Mouse (Mus musculus): ENCODE measurements at regions not wholly inside any gene's neighbourhood (a gene's known extent, or its start where the extent isn't known, plus 50 kb on each side); places are given as distances from the start of the nearest gene placed in this dataset.
A peak's percentile ranks its signal among the peaks of the same experiment; 100 is the strongest.

GRCm38 (mm10) chr1:77723246-77723645 lies 208.4 kb upstream of the Epha4 start:
- Histone ChIP-seq H3K4me3 (no peak overlapping the region), H3K4me2 (replicated peaks) (no peak overlapping the region), H3K9ac (replicated peaks) (no peak overlapping the region), H3K9me3 (no peaks in the 10 kb centered on the region), H3K27me3 (no peaks in the 10 kb centered on the region; the same call in 1 of the 2 replicates), H3K36me3 (no peaks in the 10 kb centered on the region), H3K27ac (replicated peaks) (no peak overlapping the region), H3K4me1 (no peaks in the 10 kb centered on the region)
- no peak for ATAC-seq (ENCODE audit: low FRiP score, low read depth)
- WGBS, result 93% methylated on average over 8 of the region's 8 CpGs

- no peaks in the 10 kb centered on the region; the same call in 1 of the 2 replicates for H3K27me3 ChIP-seq
- 96% methylated on average over 1 of the region's 1 CpGs for WGBS
- H3K27ac ChIP-seq (replicated peaks), result no peak overlapping the region
- no peak overlapping the region for H3K4me3 ChIP-seq
- no peak for ATAC-seq (ENCODE audit: low FRiP score, low read depth)
- H3K9ac ChIP-seq (replicated peaks), result no peak overlapping the region
- H3K36me3 ChIP-seq, result no peaks in the 10 kb centered on the region
- H3K9me3 ChIP-seq, result no peaks in the 10 kb centered on the region
- H3K4me2 ChIP-seq (replicated peaks), result no peak overlapping the region
- H3K4me1 ChIP-seq, result no peaks in the 10 kb centered on the region
Observed at GRCm38 (mm10) chr1:77720859-77721258, 206.0 kb upstream of the Epha4 start.

GRCm38 (mm10) chr1:77713001-77713400 lies 198.1 kb upstream of the Epha4 start:
- 65% methylated on average over 2 of the region's 2 CpGs for WGBS

GRCm38 (mm10) chr1:77708202-77709020 lies 193.5 kb upstream of the Epha4 start:
- no peak overlapping the region for H3K4me3 ChIP-seq
- no peaks in the 10 kb centered on the region for H3K9me3 ChIP-seq
- no peak overlapping the region for H3K4me2 ChIP-seq (replicated peaks)
- H3K9ac ChIP-seq (replicated peaks), result no peak overlapping the region
- peaks cover 8% of the 10 kb centered on the region for H3K4me1 ChIP-seq
- 65% methylated on average over 14 of the region's 14 CpGs for WGBS
- H3K36me3 ChIP-seq, result no peaks in the 10 kb centered on the region
- ATAC-seq (ENCODE audit: low FRiP score, low read depth), result peak; percentile 23; the same call in 1 of the 2 replicates
- peak overlapping the region; percentile 76 for H3K27ac ChIP-seq (replicated peaks)
- H3K27me3 ChIP-seq, result no peaks in the 10 kb centered on the region

More at GRCm38 (mm10) chr1:77713001-77713400, 198.1 kb upstream of the Epha4 start:
- no peak overlapping the region for H3K27ac ChIP-seq (replicated peaks)
- H3K4me1 ChIP-seq, result peaks cover 6% of the 10 kb centered on the region
- H3K9ac ChIP-seq (replicated peaks), result no peak overlapping the region
- H3K4me2 ChIP-seq (replicated peaks), result no peak overlapping the region
- H3K27me3 ChIP-seq, result no peaks in the 10 kb centered on the region
- no peaks in the 10 kb centered on the region for H3K9me3 ChIP-seq
- ATAC-seq (ENCODE audit: low FRiP score, low read depth), result no peak
- no peak overlapping the region for H3K4me3 ChIP-seq
- H3K36me3 ChIP-seq, result no peaks in the 10 kb centered on the region

GRCm38 (mm10) chr1:77695228-77696018 lies 180.5 kb upstream of the Epha4 start:
- no peaks in the 10 kb centered on the region for H3K9me3 ChIP-seq
- whole genome bisulfite sequencing, result 86% methylated on average over 3 of the region's 3 CpGs
- H3K27me3 ChIP-seq, result no peaks in the 10 kb centered on the region
- H3K4me1 ChIP-seq, result no peaks in the 10 kb centered on the region
- no peak for ATAC-seq (ENCODE audit: low FRiP score, low read depth)
- no peak overlapping the region for H3K4me2 ChIP-seq (replicated peaks)
- no peaks in the 10 kb centered on the region for H3K36me3 ChIP-seq
- H3K27ac ChIP-seq (replicated peaks), result no peak overlapping the region
- no peak overlapping the region for H3K4me3 ChIP-seq
- H3K9ac ChIP-seq (replicated peaks), result no peak overlapping the region

GRCm38 (mm10) chr1:77663345-77663744 lies 148.5 kb upstream of the Epha4 start:
- Histone ChIP-seq H3K4me3 (no peak overlapping the region), H3K4me2 (replicated peaks) (no peak overlapping the region), H3K9ac (replicated peaks) (no peak overlapping the region), H3K27me3 (no peaks in the 10 kb centered on the region), H3K4me1 (no peaks in the 10 kb centered on the region), H3K36me3 (no peaks in the 10 kb centered on the region), H3K9me3 (no peaks in the 10 kb centered on the region), H3K27ac (replicated peaks) (no peak overlapping the region)
- WGBS, result 87% methylated on average over 7 of the region's 7 CpGs
- no peak for ATAC-seq (ENCODE audit: low FRiP score, low read depth)

- Histone ChIP-seq H3K27ac (replicated peaks) (no peak overlapping the region), H3K9me3 (no peaks in the 10 kb centered on the region), H3K27me3 (no peaks in the 10 kb centered on the region), H3K4me3 (no peak overlapping the region), H3K4me2 (replicated peaks) (no peak overlapping the region), H3K4me1 (no peaks in the 10 kb centered on the region), H3K36me3 (no peaks in the 10 kb centered on the region), H3K9ac (replicated peaks) (no peak overlapping the region)
- ATAC-seq (ENCODE audit: low FRiP score, low read depth), result no peak
Observed at GRCm38 (mm10) chr1:77660436-77660835, 145.5 kb upstream of the Epha4 start.

GRCm38 (mm10) chr1:77637025-77637424 lies 122.1 kb upstream of the Epha4 start:
- Histone ChIP-seq H3K4me2 (replicated peaks) (no peak overlapping the region), H3K27me3 (peaks cover 6% of the 10 kb centered on the region; the same call in 1 of the 2 replicates), H3K4me1 (peaks cover 5% of the 10 kb centered on the region; the same call in 1 of the 2 replicates), H3K9me3 (no peaks in the 10 kb centered on the region), H3K36me3 (no peaks in the 10 kb centered on the region), H3K9ac (replicated peaks) (no peak overlapping the region), H3K4me3 (no peak overlapping the region), H3K27ac (replicated peaks) (no peak overlapping the region)
- no peak for ATAC-seq (ENCODE audit: low FRiP score, low read depth)
- 90% methylated on average over 3 of the region's 3 CpGs for WGBS

- peak; percentile 93 for ATAC-seq (ENCODE audit: low FRiP score, low read depth)
- Histone ChIP-seq H3K36me3 (no peaks in the 10 kb centered on the region), H3K4me3 (no peak overlapping the region), H3K4me2 (replicated peaks) (peak overlapping the region; percentile 30), H3K27me3 (no peaks in the 10 kb centered on the region), H3K27ac (replicated peaks) (peak overlapping the region; percentile 76), H3K9ac (replicated peaks) (no peak overlapping the region), H3K9me3 (no peaks in the 10 kb centered on the region), H3K4me1 (peaks cover 17% of the 10 kb centered on the region)
- WGBS, result 18% methylated on average over 9 of the region's 9 CpGs
Observed at GRCm38 (mm10) chr1:77629496-77630281, 114.8 kb upstream of the Epha4 start.

GRCm38 (mm10) chr1:77628861-77629260 lies 114.0 kb upstream of the Epha4 start:
- 24% methylated on average over 4 of the region's 4 CpGs for WGBS
- Histone ChIP-seq H3K4me1 (peaks cover 17% of the 10 kb centered on the region), H3K36me3 (no peaks in the 10 kb centered on the region), H3K4me3 (no peak overlapping the region), H3K9ac (replicated peaks) (no peak overlapping the region), H3K27ac (replicated peaks) (peak overlapping the region; percentile 76), H3K4me2 (replicated peaks) (no peak overlapping the region), H3K9me3 (no peaks in the 10 kb centered on the region), H3K27me3 (no peaks in the 10 kb centered on the region)
- ATAC-seq (ENCODE audit: low FRiP score, low read depth), result no peak

GRCm38 (mm10) chr1:77617490-77617889 lies 102.6 kb upstream of the Epha4 start:
- Histone ChIP-seq H3K4me2 (replicated peaks) (no peak overlapping the region), H3K4me3 (no peak overlapping the region), H3K36me3 (no peaks in the 10 kb centered on the region), H3K27me3 (no peaks in the 10 kb centered on the region), H3K27ac (replicated peaks) (no peak overlapping the region), H3K9me3 (no peaks in the 10 kb centered on the region), H3K9ac (replicated peaks) (no peak overlapping the region), H3K4me1 (peaks cover 3% of the 10 kb centered on the region; the same call in 1 of the 2 replicates)
- ATAC-seq (ENCODE audit: low FRiP score, low read depth), result no peak
- WGBS, result 49% methylated on average over 8 of the region's 8 CpGs

All from midbrain, embryonic 12.5 days (tissue).